Mouse (Mus musculus) midbrain, embryonic 10.5 days (tissue): ENCODE results near the gene Plekhg1. TPM values are rescaled to one million over a fixed set of nuclear protein-coding genes. Genes with fewer than 3 reads are reported as not detected.

Source experiments
- DNase-seq: peaks from one replicate; pipeline ENCODE4 v3.0.0-alpha.2; 2017; ENCODE audit warnings: low spot score
- H3K27ac ChIP-seq: fragments of 300-500 bp; sonication (generic); replicated peaks from 2 replicates; pipeline ENCODE4 v1.5.1; 2016; ENCODE audit warnings: mild to moderate bottlenecking
- H3K27me3 ChIP-seq: fragments of 300-500 bp; sonication (generic); 2 replicates; pipeline ENCODE4 v1.6.1; 2016; ENCODE audit warnings: low read depth, mild to moderate bottlenecking; ENCODE audit not compliant: poor library complexity, severe bottlenecking
- H3K36me3 ChIP-seq: fragments of 300-500 bp; sonication (generic); 2 replicates; pipeline ENCODE4 v1.6.1; 2016; ENCODE audit warnings: mild to moderate bottlenecking, moderate library complexity
- H3K4me1 ChIP-seq: fragments of 300-500 bp; sonication (generic); 2 replicates; pipeline ENCODE4 v1.6.1; 2016
- H3K4me3 ChIP-seq: fragments of 300-500 bp; sonication (generic); 2 replicates; pipeline ENCODE4 v1.5.1; 2016; ENCODE audit warnings: mild to moderate bottlenecking, moderate library complexity
- H3K9me3 ChIP-seq: fragments of 300-500 bp; sonication (generic); replicated peaks from 2 replicates; pipeline ENCODE4 v1.6.1; 2016; ENCODE audit warnings: mild to moderate bottlenecking
- whole genome bisulfite sequencing: fragments of 180-500 bp; shearing (Covaris S2); methylation state at CpG from one replicate; pipeline ENCODE4 v1.1.7; 2016; 5-methylcytosine and 5-hydroxymethylcytosine counted together
- polyA plus RNA-seq: library from polyadenylated mRNA; unstranded; fragments of >200 nt; fragmentation: Nextera tagmentation; extraction: Ambion mirVana; gene quantifications from 2 replicates; pipeline ENCODE4 v1.2.1, GENCODE M21; 2016

The Plekhg1 gene
- polyA plus RNA-seq, 1 experiment from 2014 or later: 11.7 TPM

DNA sequence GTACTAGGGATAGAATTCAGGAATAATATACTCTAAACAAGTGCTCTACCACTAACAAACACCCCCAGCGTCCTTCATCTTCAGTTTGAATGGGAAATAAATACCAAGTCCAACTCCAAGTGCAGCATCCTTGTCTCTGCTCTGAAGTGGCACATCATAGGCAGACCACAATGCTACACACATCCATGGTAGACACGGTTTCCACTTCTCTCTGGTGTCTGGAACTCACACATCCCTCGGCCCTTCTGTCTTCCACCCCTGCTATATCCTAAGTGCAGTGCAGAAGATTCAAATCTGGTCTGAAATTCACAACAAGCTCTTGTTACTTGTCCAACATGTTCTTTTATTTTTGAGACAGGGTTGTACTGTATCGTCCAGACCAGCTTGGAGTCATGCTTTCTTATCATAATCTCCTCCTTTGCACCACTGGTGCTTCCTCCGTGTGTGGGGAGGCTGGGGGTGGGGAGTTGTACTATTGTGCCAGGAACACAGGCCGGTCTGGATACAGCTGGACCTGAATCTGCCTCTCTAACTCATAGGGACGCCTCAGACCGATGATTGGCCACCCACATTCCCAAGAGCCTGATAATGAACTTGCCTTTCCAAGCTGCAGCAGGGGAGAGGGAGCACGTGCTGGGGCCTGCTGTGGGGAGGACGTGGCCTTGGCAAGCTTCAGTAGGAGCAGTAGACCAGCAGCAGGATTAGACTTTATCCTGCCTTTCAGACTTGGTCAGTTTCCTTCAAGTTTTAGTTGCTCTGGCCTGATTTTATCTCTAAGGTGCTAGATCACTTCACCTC is 70.5 kb downstream of the Plekhg1 start:
- WGBS: 81% methylated on average over 10 of the region's 10 CpGs
- no peak for DNase-seq
- H3K4me3 ChIP-seq: no peak overlapping the region
- H3K4me1 ChIP-seq: no peaks in the 10 kb centered on the region
- no peaks in the 10 kb centered on the region for H3K9me3 ChIP-seq
- no peaks in the 10 kb centered on the region for H3K36me3 ChIP-seq
- H3K27ac ChIP-seq: no peak overlapping the region
- no peaks in the 10 kb centered on the region for H3K27me3 ChIP-seq

- no peak for DNase-seq
- Histone ChIP-seq H3K27ac (peak overlapping the region; percentile 64), H3K27me3 (no peaks in the 10 kb centered on the region), H3K9me3 (no peaks in the 10 kb centered on the region), H3K36me3 (no peaks in the 10 kb centered on the region), H3K4me1 (peaks cover 28% of the 10 kb centered on the region), H3K4me3 (no peak overlapping the region)
- 48% methylated on average over 5 of the region's 5 CpGs for WGBS
Measured at GRCm38 (mm10) chr10:3818940-3819701, 79.0 kb downstream of the Plekhg1 start.

DNA sequence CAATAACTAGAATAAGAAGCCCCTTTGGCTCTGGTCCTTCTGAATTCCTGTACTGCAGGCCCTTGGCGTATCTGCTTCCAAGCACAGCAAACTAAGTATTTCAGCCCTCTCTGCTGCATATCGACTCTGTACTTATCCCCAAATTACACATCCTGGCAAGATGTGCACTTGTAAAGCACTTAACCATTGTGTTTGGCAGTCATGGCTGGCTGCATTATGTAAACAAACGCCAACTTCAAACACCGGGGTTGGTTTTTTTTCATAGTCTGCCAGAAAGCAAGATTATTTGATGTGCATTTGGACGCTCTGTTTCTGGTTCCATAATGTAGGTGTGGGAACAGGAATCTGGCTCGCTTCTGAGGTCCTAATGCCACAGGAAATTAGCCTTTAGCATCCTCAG is 83.7 kb downstream of the Plekhg1 start:
- H3K4me3 ChIP-seq: no peak overlapping the region
- WGBS: 78% methylated on average over 6 of the region's 6 CpGs
- peaks cover 33% of the 10 kb centered on the region for H3K4me1 ChIP-seq
- H3K36me3 ChIP-seq: no peaks in the 10 kb centered on the region
- H3K9me3 ChIP-seq: no peaks in the 10 kb centered on the region
- DNase-seq: no peak
- no peaks in the 10 kb centered on the region for H3K27me3 ChIP-seq
- no peak overlapping the region for H3K27ac ChIP-seq

GRCm38 (mm10) chr10:3826043-3826442 is 85.9 kb downstream of the Plekhg1 start:
- Histone ChIP-seq H3K27me3 (no peaks in the 10 kb centered on the region), H3K27ac (no peak overlapping the region), H3K9me3 (no peaks in the 10 kb centered on the region), H3K36me3 (no peaks in the 10 kb centered on the region), H3K4me1 (peaks cover 21% of the 10 kb centered on the region), H3K4me3 (no peak overlapping the region)
- WGBS: 92% methylated on average over 6 of the region's 6 CpGs
- no peak for DNase-seq

GRCm38 (mm10) chr10:3827368-3827767 is 87.2 kb downstream of the Plekhg1 start:
- Histone ChIP-seq H3K27ac (no peak overlapping the region), H3K4me3 (no peak overlapping the region), H3K27me3 (no peaks in the 10 kb centered on the region), H3K9me3 (no peaks in the 10 kb centered on the region), H3K4me1 (peaks cover 21% of the 10 kb centered on the region), H3K36me3 (no peaks in the 10 kb centered on the region)
- WGBS: 34% methylated on average over 1 of the region's 1 CpGs
- DNase-seq: no peak

DNA sequence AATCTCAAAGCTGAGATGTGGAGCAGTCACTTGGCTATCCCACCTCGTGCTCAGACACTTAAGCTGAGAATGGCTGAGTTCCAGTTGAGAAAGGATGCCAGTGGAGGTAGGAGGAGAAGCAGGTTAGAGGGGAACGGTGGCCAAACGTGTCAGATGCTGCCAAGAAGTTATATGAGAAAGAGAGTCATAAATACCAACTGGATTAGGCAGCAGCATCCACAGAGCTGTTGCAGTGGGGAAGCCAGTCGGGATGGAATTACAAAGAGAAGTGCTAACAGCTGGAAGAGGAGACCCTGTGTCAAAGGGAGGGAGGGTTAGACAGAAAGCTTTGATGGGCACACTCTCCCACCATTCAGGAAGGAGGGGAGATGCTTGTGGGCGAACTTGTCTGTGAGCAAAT is 89.3 kb downstream of the Plekhg1 start:
- Histone ChIP-seq H3K27ac (0 out of 2 replicates have a peak overlapping the region, but pooled peaks have one; percentile 28), H3K4me3 (no peak overlapping the region), H3K4me1 (peaks cover 21% of the 10 kb centered on the region), H3K36me3 (no peaks in the 10 kb centered on the region), H3K9me3 (no peaks in the 10 kb centered on the region), H3K27me3 (no peaks in the 10 kb centered on the region)
- 61% methylated on average over 5 of the region's 5 CpGs for whole genome bisulfite sequencing
- no peak for DNase-seq

- Histone ChIP-seq H3K9me3 (no peaks in the 10 kb centered on the region), H3K4me3 (no peak overlapping the region), H3K27me3 (no peaks in the 10 kb centered on the region), H3K36me3 (no peaks in the 10 kb centered on the region), H3K27ac (no peak overlapping the region), H3K4me1 (peaks cover 21% of the 10 kb centered on the region)
- WGBS: 98% methylated on average over 1 of the region's 1 CpGs
- DNase-seq: no peak
Measured at GRCm38 (mm10) chr10:3830618-3831017, 90.5 kb downstream of the Plekhg1 start.

DNA sequence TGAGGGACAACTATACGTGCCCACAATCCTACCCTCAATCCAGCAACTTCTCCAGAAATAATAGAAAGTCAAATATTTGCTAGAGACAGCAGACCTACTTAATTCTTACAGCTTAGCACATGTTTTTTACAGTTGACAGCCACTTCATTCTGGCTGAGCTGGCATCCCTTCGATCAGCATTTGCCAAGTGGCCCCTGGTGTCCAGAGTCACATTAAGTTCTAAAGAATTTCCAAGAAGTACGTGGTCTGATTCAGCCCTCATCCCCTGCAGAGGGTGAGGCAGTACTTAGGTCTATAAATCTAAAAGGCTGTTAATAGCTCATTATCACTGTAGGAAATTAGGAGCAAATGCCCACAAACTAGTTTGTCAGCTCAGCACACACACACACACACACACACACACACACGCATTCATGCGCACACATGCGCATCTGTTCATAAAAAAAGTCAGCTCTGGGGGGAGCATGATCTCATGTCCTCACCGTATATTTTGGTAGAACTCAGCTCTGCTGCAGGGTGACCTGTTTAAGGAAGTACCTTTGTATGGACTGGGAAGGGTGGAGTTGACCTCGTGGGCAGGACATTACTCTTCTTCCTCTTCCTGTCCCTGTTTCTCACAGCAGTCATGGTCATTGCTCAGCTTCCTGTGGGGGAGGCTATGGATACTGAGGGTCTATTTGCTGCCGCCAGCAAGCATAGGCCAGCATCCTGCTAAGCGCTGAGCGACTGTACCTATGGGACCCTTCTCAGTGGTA is 91.6 kb downstream of the Plekhg1 start:
- 87% methylated on average over 11 of the region's 11 CpGs for WGBS
- Histone ChIP-seq H3K4me1 (peaks cover 14% of the 10 kb centered on the region), H3K27me3 (no peaks in the 10 kb centered on the region), H3K9me3 (no peaks in the 10 kb centered on the region), H3K27ac (no peak overlapping the region; the same call in 1 of the 2 replicates), H3K4me3 (no peak overlapping the region), H3K36me3 (no peaks in the 10 kb centered on the region)
- no peak for DNase-seq

GRCm38 (mm10) chr10:3834060-3834459 is 93.9 kb downstream of the Plekhg1 start:
- Histone ChIP-seq H3K9me3 (no peaks in the 10 kb centered on the region), H3K4me1 (peaks cover 5% of the 10 kb centered on the region), H3K36me3 (no peaks in the 10 kb centered on the region), H3K27me3 (no peaks in the 10 kb centered on the region), H3K27ac (no peak overlapping the region), H3K4me3 (no peak overlapping the region)
- DNase-seq: no peak
- WGBS: 95% methylated on average over 1 of the region's 1 CpGs

DNA sequence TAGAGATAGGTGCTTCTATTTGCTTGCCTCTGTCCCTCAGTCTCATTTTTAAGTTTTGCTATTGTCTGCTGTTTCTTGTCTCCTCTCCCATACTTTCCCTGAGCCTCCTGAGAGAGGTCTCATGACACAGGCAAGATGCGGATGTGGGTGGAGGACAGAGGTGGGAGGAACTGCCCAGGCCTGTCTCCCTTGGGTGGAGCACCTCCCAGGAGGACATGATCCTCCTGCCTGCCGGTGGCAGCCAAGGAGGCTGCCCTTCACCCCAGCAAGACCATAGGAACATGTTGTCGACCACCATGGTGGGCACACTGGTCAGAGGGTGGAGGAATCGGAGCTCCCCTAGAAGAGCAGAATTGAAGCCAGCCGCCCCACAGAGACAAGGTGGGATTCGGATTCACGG is 94.5 kb downstream of the Plekhg1 start:
- no peak for DNase-seq
- 89% methylated on average over 7 of the region's 7 CpGs for WGBS

DNA sequence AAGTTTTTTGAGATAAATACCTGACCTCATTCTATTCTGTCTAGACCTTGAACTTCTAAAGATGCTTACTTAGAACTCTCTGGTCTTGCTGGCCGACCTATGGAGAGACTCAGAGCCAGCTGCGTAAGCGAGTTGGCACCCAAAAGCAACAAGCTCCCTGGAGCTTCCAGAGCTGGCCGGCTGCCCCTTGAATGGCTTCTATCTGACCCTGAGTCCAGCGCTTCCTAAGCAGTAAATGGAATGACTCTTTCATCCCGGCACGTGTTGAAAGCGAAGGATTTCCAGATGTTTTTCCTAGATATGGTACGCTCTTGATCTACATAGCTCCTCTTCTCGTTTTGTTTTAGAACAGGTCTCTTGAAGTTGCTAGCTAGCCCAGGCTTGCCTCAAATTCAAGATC is 95.5 kb downstream of the Plekhg1 start:
- H3K36me3 ChIP-seq: no peaks in the 10 kb centered on the region
- H3K9me3 ChIP-seq: no peaks in the 10 kb centered on the region
- H3K4me1 ChIP-seq: no peaks in the 10 kb centered on the region
- no peak overlapping the region for H3K27ac ChIP-seq
- H3K27me3 ChIP-seq: no peaks in the 10 kb centered on the region
- 78% methylated on average over 10 of the region's 10 CpGs for WGBS
- no peak for DNase-seq
- no peak overlapping the region for H3K4me3 ChIP-seq

More for the DNA sequence above, 94.5 kb downstream of the Plekhg1 start:
- H3K27ac ChIP-seq: no peak overlapping the region
- H3K27me3 ChIP-seq: no peaks in the 10 kb centered on the region
- peaks cover under 1% of the 10 kb centered on the region for H3K4me1 ChIP-seq
- no peaks in the 10 kb centered on the region for H3K36me3 ChIP-seq
- H3K4me3 ChIP-seq: no peak overlapping the region
- H3K9me3 ChIP-seq: no peaks in the 10 kb centered on the region

GRCm38 (mm10) chr10:3839748-3840432 is 99.7 kb downstream of the Plekhg1 start:
- H3K36me3 ChIP-seq: no peaks in the 10 kb centered on the region
- DNase-seq: no peak
- no peaks in the 10 kb centered on the region for H3K27me3 ChIP-seq
- H3K9me3 ChIP-seq: no peaks in the 10 kb centered on the region; the same call in 1 of the 2 replicates
- H3K4me1 ChIP-seq: no peaks in the 10 kb centered on the region
- no peak overlapping the region for H3K4me3 ChIP-seq
- 77% methylated on average over 6 of the region's 6 CpGs for WGBS
- H3K27ac ChIP-seq: no peak overlapping the region
